Mouse (Mus musculus): Measurements from ENCODE around the gene Gtf2ird1.
A peak's percentile ranks its signal among the peaks of the same experiment; 100 is the strongest.
"Not testable (repeated sequence)": the region's sequence is repeated elsewhere in the genome, so short reads cannot be mapped to it uniquely, and the experiment has no call there.

The Gtf2ird1 gene

DNA sequence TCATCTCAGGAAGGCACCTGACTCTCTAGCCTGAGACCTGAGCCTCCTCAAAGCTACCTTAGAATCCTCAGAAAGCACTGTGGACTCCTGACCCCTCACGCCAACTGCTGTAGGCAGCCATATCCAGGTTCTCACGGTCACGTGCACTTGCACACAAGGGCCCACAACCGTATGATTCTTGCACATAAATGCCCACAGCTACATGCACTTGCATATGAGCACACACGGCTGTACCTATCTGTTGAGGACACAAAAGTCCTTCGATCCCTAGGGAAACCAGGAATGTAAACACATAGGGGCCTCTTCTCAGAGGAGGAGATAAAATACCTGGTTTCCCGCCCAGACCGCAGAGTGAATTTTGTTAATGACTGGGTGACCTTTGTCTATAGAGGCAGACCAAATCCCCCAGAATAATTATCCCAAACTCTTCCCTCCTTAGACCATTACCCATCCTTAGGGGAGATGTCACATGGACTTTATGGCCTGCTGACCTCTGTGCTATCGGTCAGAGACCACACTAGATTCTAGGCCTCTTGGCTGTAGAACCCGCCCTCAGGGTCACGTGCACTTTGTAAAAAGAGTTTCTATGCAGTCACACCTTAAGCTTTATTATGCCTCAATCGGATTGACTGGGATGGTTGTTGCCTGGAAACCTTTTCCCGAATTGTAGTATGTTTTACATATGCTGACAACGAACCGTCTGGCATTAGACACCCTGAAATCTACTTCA is 58.9 kb downstream of the Gtf2ird1 start:
- no peak for DNase-seq

DNA sequence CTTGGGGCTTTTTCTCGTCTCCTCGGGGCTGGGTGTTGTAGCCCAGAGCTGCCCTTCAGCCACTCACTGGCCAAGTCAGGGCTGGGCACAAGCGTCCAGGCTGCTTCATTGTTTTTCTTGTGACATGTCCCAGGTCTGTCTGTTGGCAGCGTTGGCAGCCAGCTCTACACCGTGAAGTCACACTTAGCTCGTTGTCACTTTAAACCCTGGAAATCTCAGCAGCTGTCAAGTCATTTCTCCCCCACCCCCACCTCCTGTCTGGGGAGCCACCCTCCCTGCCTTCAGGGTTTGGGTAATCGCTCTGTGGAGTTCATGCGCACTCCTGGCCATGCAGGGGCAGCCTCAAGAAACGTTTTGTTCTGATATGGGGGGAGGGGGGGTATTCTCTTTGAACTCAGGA is 60.0 kb downstream of the Gtf2ird1 start:
- no peak for DNase-seq

- peak; percentile 47 for DNase-seq
Observed at GRCm38 (mm10) chr5:134394624-134395023, 61.9 kb downstream of the Gtf2ird1 start.

GRCm38 (mm10) chr5:134393624-134394023 is 62.9 kb downstream of the Gtf2ird1 start:
- DNase-seq: no peak

DNA sequence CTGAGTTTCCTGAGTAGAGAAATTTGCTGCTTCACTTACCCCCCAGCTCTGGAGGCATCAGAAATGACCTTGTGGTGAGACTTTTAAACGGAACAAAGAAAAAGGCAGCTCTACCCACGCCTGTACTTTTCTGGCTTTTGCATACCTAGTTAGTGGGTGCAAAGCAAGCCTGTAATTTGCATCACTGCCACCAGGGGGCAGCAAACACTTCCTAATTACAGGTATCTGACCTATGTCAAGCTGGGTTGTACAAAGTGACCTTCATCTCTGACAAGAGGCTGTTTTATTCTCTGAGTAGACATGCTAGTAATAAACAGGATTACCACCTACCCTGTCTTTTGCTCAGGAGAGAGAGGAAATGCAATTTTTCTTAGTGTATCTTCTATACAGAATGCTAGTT is 71.4 kb downstream of the Gtf2ird1 start:
- peak; percentile 77 for DNase-seq

- peak; percentile 17 for DNase-seq
Observed at GRCm38 (mm10) chr5:134375256-134375655, 81.3 kb downstream of the Gtf2ird1 start.

DNA sequence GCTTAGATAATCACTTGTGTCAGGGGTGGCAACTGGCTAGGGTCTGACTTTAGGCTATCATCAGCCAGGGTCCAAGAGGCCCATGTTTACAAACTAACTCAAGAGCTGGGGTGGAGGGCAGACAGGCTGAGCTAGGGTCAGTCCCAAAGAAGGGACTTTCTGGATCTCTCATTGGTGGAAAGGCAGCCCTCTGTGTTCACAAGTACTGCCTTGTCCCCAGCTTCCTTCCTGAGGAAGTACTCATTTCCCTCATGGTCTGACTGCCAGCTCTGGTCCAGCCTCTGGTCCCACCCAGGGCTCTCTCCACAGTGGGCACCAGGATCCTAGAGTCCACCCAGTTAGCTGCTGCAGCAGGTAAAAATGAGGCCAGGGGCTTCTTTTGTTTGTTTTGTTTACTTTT is 82.0 kb downstream of the Gtf2ird1 start:
- no peak for DNase-seq

- peak; percentile 61 for DNase-seq
Observed at GRCm38 (mm10) chr5:134373912-134374488, 82.5 kb downstream of the Gtf2ird1 start.

DNA sequence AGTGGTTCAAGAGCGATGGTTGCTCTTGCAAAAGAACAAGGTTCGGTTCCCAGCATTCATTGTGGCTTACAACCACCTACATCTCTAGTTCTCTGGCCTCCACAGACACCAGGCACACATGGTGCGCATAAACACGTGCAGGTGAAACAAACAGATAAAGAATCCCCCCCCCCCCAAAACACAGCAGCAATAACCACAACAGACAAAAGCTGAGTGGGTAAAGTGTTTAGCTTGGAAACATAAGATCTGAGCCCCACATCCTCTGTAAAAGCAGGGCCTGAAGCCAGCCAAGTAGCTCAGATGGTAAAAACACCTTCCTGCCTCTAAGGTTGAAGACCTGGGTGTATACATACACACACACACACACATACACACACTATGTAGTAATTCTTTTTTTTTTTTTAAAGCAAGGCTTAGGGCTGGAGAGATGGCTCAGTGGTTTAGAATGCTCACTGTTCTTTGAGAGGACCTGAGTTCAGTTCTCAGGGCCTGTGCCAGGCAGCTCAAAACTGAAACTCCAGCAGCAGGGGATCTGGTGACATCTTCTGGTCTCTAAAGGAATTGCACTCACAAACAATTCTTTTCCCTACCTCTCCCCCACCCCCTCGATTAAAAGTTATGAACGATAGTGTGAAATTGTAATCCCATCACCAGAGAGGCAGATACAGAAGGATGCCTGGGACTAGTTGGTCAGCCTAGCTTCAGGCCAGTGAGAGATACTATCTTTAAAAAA is 83.4 kb downstream of the Gtf2ird1 start:
- DNase-seq: peak; percentile 13

DNA sequence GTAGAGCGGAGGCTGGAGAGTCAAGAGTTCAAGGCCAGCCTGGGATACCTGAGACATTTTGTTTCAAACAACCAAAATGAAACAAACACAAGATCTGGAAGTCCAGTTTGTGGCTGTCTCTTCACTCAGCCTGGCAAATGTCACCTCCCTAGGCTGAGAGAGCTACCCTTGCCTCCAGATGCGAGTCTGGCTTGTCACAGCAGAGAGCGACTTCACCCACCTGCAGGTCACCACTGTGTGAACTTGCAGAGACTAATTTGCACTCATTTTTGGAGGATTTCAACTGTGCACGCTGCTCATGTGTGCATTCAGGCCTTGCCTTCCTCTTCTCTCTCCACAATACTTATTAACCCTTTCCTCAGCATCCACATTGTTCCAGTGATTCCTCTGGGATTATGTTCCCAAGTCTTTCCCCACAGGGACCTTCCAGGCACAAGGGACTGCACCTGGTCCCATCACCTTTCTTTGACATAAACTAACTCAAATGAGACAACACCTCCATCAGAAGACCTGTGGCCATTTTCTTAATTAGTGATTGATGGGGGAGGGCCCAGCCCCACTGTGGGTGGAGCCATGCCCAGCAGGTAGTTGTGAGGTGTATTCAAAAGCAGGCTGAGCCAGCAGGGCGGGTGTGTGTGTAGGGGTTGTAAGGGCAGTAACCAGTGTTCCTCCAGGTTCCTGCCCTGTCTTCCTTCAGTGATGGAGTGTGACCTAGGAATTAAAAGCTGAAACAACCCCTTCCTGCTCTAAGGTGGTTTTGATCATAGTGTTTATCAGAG is 84.8 kb downstream of the Gtf2ird1 start:
- no peak for DNase-seq

- DNase-seq: no peak
Observed at GRCm38 (mm10) chr5:134370831-134371230, 85.7 kb downstream of the Gtf2ird1 start.

- DNase-seq: no peak
Observed at GRCm38 (mm10) chr5:134359101-134359500, 97.4 kb downstream of the Gtf2ird1 start.

DNA sequence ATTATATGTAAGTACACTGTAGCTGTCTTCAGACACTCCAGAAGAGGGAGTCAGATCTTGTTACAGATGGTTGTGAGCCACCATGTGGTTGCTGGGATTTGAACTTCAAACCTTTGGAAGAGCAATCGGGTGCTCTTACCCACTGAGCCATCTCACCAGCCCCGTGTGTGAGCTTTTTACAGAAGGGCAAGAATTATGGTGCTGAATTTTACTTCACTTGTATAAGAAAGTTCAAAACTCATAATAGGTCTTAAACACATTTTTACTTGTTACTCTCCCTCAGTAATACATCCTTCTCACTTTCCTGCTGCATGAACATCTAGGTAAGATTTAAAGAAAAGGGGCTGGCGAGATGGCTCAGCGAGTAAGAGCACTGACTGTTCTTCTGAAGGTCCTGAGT is 101.1 kb downstream of the Gtf2ird1 start:
- not testable (repeated sequence) for DNase-seq

GRCm38 (mm10) chr5:134353117-134353516 is 103.4 kb downstream of the Gtf2ird1 start:
- peak; percentile 27 for DNase-seq

DNA sequence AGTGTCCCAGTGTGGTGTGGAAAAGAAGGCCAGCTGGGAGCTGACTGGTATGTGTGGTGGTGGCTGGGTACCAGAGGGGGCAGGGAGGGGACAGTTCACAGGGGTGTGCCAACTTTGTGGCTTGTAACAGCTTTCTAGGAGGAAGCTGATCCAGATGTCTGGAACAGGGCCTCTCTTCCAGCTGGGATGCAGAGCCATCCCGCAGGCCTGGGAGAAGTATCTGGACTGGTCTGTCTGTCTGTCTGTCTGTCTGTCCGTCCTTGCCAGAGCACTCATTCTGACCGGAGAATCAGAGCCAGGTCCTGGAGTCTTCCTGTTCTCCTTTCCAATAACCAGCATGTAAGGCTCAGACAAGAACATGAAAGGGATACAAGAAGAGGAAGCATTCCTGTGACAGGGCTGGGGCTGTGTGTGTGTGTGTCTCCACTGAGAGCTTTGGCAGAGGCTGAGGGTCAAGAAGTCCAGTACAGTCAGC is 104.0 kb downstream of the Gtf2ird1 start:
- DNase-seq: no peak

DNA sequence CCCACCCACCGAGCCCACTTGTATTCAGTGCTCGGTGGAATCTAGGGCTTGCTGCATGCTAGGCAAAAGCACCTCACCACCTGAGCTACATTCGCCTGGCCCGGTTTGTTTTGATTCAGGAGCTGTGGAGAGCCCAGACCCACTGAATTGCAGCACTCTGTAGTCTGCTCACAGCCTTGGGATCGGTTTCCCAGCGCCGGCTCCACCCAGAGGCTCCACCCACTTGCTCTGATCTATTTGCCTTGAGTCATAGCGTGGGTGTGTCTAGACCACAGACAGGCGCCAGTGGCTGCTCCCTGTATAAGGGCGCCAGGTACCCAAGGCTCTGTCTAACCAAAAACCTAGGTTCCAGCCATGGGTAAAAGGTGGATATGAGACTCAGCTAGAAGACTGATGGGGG is 105.9 kb downstream of the Gtf2ird1 start:
- DNase-seq: peak; percentile 54

GRCm38 (mm10) chr5:134347066-134347465 is 109.5 kb downstream of the Gtf2ird1 start:
- peak; percentile 60 for DNase-seq

DNA sequence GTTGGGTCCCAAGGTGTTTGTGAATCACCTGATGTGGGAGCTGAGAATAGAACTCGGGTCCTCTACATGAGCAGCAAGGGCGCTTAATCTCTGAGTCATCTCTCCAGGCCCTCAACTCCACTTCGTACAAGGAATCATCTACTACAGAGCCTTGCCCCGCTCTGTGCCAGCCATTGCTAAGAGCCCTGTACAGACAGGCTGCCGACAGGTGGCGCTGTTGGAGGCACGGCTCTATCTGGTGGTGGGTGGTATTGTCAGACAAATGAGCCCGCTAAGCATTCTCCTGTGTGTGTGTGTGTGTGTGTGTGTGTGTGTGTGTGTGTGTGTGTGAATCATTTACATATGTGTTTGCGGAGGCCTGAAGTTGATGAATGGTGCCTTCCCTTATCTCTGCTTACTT is 111.1 kb downstream of the Gtf2ird1 start:
- DNase-seq: peak; percentile 63

DNA sequence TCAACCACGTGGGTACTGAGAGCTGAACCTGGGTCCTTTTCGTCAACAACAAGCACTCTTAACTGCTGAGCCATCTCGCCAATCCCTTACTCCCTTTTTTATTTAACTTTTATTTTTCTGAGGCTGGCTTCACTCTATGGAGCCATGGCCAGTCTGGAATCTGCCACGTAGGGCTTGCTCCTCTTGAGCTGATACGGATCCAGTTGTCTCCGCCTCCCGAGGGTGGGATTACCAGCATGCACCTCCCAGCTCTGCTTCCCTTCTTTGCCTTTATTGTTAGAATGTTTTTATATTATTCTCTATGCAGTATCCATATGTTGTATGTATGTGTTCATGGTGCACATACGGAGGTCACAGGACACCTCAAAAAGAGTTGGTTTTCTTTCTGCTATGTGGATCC is 112.4 kb downstream of the Gtf2ird1 start:
- no peak for DNase-seq

DNA sequence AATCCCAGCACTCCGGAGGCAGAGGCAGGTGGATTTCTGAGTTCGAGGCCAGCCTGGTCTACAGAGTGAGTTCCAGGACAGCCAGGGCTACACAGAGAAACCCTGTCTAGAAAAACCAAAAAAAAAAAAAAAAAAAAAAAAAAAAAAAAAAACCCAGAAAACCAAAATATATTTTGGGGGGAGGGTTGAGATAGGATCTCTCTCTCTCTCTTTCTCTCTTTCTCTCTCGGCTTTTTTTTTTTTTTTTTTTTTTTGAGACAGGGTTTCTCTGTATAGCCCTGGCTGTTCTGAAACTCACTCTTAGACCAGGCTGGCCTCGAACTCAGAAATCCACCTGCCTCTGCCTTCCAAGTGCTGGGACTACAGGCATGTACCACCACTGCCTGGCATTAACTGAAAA is 113.0 kb downstream of the Gtf2ird1 start:
- DNase-seq: not testable (repeated sequence)

GRCm38 (mm10) chr5:134342503-134343205 is 113.9 kb downstream of the Gtf2ird1 start:
- DNase-seq: no peak

DNA sequence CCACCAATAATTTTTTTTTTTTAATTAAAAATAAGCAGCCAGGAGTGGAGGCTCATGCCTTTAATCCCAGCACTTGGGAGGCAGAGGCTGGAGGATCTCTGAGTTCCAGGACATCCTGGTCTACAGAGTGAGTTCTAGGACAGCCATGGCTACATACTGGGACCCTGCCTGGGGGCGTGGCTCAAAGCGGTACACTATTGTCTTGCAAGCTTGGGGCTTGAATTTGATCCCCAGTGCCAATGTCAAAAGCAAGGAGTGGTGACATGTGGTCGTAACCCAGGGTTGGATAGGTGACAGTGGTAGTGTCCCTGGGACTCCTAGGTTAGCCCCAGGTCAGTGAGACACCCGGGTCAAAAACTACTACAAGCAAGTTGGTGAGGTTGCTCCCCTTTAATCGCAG is 114.8 kb downstream of the Gtf2ird1 start:
- DNase-seq: no peak
